Comparison of ENCODE assay signal across 9 mouse cellular contexts in genomic region chr9:44510355-44510871, GRCm38 (mm10). TPM values are rescaled to one million over a fixed set of nuclear protein-coding genes. Genes with fewer than 3 reads are reported as not detected.
DNase-seq lines count a peak whose midpoint lies in the region; ATAC-seq lines count a peak whose summit lies in the region.
"Had no signal": no experiment of that assay in that cellular context is flagged by ENCODE, and none has a peak within 500 bp of the region (broad histone marks: within the 10 kb centered on the region; RNA-seq: fewer than 3 reads in every experiment).

No protein-coding gene starts in this region.

- DNase-seq in lung, postnatal 10 days = no peak
- no peak for DNase-seq in embryonic facial prominence, embryonic 11.5 days (ENCODE audit: low spot score)
- peak; percentile 73 to 80 for DNase-seq in thymus, postnatal 36 days
- no peak for DNase-seq in gastrocnemius, adult 18-20 months (ENCODE audit: low spot score)
- no peak for DNase-seq in layer of hippocampus, adult 8-10 months (ENCODE audit: low spot score in 2 of 2)

- WGBS in lung, embryonic 15.5 days = 35% methylated on average over 9 of the region's 9 CpGs
- WGBS in embryonic facial prominence, embryonic 11.5 days = 30% methylated on average over 9 of the region's 9 CpGs
- WGBS in hindbrain, embryonic 15.5 days = 39% methylated on average over 9 of the region's 9 CpGs

- H3K36me3 ChIP-seq in lung, embryonic 15.5 days = peaks cover 41% of the 10 kb centered on the region
- H3K36me3 ChIP-seq in embryonic facial prominence, embryonic 11.5 days (replicated peaks; ENCODE audit: control insufficient read depth, insufficient read depth, low read depth, low read length) = peaks cover 10% of the 10 kb centered on the region
- H3K36me3 ChIP-seq in hindbrain, embryonic 15.5 days = peaks cover 25% of the 10 kb centered on the region

- no peak overlapping the region for H3K4me3 ChIP-seq in lung, embryonic 15.5 days
- H3K4me3 ChIP-seq in embryonic facial prominence, embryonic 11.5 days (ENCODE audit: low read depth, low read length) = no peak overlapping the region
- H3K4me3 ChIP-seq in hindbrain, embryonic 15.5 days = no peak overlapping the region

- H3K9me3 ChIP-seq in lung, embryonic 15.5 days = no peaks in the 10 kb centered on the region
- H3K9me3 ChIP-seq in embryonic facial prominence, embryonic 11.5 days (replicated peaks; ENCODE audit: control insufficient read depth, low read length) = no peaks in the 10 kb centered on the region
- H3K9me3 ChIP-seq in hindbrain, embryonic 15.5 days = no peaks in the 10 kb centered on the region

- H3K27me3 ChIP-seq in lung, embryonic 15.5 days = no peaks in the 10 kb centered on the region
- H3K27me3 ChIP-seq in embryonic facial prominence, embryonic 11.5 days (ENCODE audit: control insufficient read depth, insufficient read depth, low read length) = no peaks in the 10 kb centered on the region
- no peaks in the 10 kb centered on the region for H3K27me3 ChIP-seq in hindbrain, embryonic 15.5 days

- peak overlapping the region; percentile 58; the same call in 1 of the 2 replicates for H3K4me2 ChIP-seq in lung, embryonic 15.5 days
- H3K4me2 ChIP-seq in embryonic facial prominence, embryonic 11.5 days (ENCODE audit: low read depth, low read length) = no peak overlapping the region
- peak overlapping the region; percentile 48 for H3K4me2 ChIP-seq in hindbrain, embryonic 15.5 days

- peak overlapping the region; percentile 67 for H3K27ac ChIP-seq in lung, embryonic 15.5 days
- no peak overlapping the region for H3K27ac ChIP-seq in embryonic facial prominence, embryonic 11.5 days (replicated peaks; ENCODE audit: low read depth, low read length)
- H3K27ac ChIP-seq in hindbrain, embryonic 15.5 days (replicated peaks) = peak overlapping the region; percentile 77

- peaks cover 50% of the 10 kb centered on the region for H3K4me1 ChIP-seq in lung, embryonic 15.5 days
- peaks cover 5% of the 10 kb centered on the region for H3K4me1 ChIP-seq in embryonic facial prominence, embryonic 11.5 days (ENCODE audit: control insufficient read depth, insufficient read depth, low read length)
- H3K4me1 ChIP-seq in hindbrain, embryonic 15.5 days (replicated peaks) = peaks cover 36% of the 10 kb centered on the region

- no peak overlapping the region for H3K9ac ChIP-seq in lung, embryonic 15.5 days
- H3K9ac ChIP-seq in embryonic facial prominence, embryonic 11.5 days (replicated peaks; ENCODE audit: low read length) = no peak overlapping the region
- H3K9ac ChIP-seq in hindbrain, embryonic 15.5 days = no peak overlapping the region

- ATAC-seq in lung, embryonic 15.5 days (ENCODE audit: borderline replicate concordance, extremely low read depth, low FRiP score, low TSS enrichment) = no peak
- 0 out of 2 replicates have a peak, but pooled peaks have one; percentile 8 for ATAC-seq in embryonic facial prominence, embryonic 11.5 days (replicated peaks; ENCODE audit: insufficient number of reproducible peaks, low FRiP score, low TSS enrichment, low read depth)
- ATAC-seq in hindbrain, embryonic 15.5 days (ENCODE audit: low FRiP score, low read depth) = peak; percentile 14; the same call in 1 of the 2 replicates
- 0 out of 2 replicates have a peak, but pooled peaks have one; percentile 10 for ATAC-seq in megakaryocyte-erythroid progenitor cell, adult 5-6 weeks (replicated peaks; ENCODE audit: low FRiP score, low TSS enrichment, poor library complexity, severe bottlenecking)

RNA-seq across cellular contexts. Expression of gene Bcl9l, which starts 27.8 kb away (rescaled TPM):
- 17.1 and 17.3 TPM in 2 replicates for polyA plus RNA-seq in lung, embryonic 15.5 days (2015; fragmentation: Nextera tagmentation; extraction: Ambion mirVana)
- polyA plus RNA-seq in embryonic facial prominence, embryonic 11.5 days (2014; fragmentation: Nextera tagmentation; extraction: Ambion mirVana) = 10.3 and 11.8 TPM in 2 replicates
- polyA plus RNA-seq in hindbrain, embryonic 15.5 days (2015; fragmentation: Nextera tagmentation; extraction: Ambion mirVana) = 10.7 and 11.9 TPM in 2 replicates
- total RNA-seq in megakaryocyte-erythroid progenitor cell, adult 5-6 weeks (2014; fragmentation: Nextera tagmentation) = 4.8 and 5.5 TPM in 2 replicates
- 0.52 and 3.7 TPM in 2 replicates for total RNA-seq in megakaryocyte-erythroid progenitor cell, adult 5-6 weeks (2017)
- 10 to 100 TPM; 36.0 to 36.6 TPM for total RNA-seq in gastrocnemius, adult 18-20 months (2021)
- total RNA-seq in layer of hippocampus, adult 8-10 months (2022) = 10 to 100 TPM; 61.8 to 68.3 (median 64.9) TPM

RNA-seq across cellular contexts. Expression of gene Cxcr5, which starts 51.3 kb away (rescaled TPM):
- not detected in 2 replicates for polyA plus RNA-seq in lung, embryonic 15.5 days (2015; fragmentation: Nextera tagmentation; extraction: Ambion mirVana)
- 0.13 and 0.31 TPM in 2 replicates for polyA plus RNA-seq in embryonic facial prominence, embryonic 11.5 days (2014; fragmentation: Nextera tagmentation; extraction: Ambion mirVana)
- polyA plus RNA-seq in hindbrain, embryonic 15.5 days (2015; fragmentation: Nextera tagmentation; extraction: Ambion mirVana) = 0.09 TPM in 1 of 2 replicates, not detected in the other
- 0.54 and 6.2 TPM in 2 replicates for total RNA-seq in megakaryocyte-erythroid progenitor cell, adult 5-6 weeks (2014; fragmentation: Nextera tagmentation)
- total RNA-seq in megakaryocyte-erythroid progenitor cell, adult 5-6 weeks (2017) = 0.08 and 1.8 TPM in 2 replicates
- total RNA-seq in gastrocnemius, adult 18-20 months (2021) = not detected
- total RNA-seq in layer of hippocampus, adult 8-10 months (2022) = not detected

RNA-seq across cellular contexts. Expression of gene Upk2, which starts 55.6 kb away (rescaled TPM):
- 1.3 and 1.5 TPM in 2 replicates for polyA plus RNA-seq in lung, embryonic 15.5 days (2015; fragmentation: Nextera tagmentation; extraction: Ambion mirVana)
- polyA plus RNA-seq in embryonic facial prominence, embryonic 11.5 days (2014; fragmentation: Nextera tagmentation; extraction: Ambion mirVana) = 0.59 and 1.3 TPM in 2 replicates
- polyA plus RNA-seq in hindbrain, embryonic 15.5 days (2015; fragmentation: Nextera tagmentation; extraction: Ambion mirVana) = not detected in 2 replicates
- total RNA-seq in megakaryocyte-erythroid progenitor cell, adult 5-6 weeks (2014; fragmentation: Nextera tagmentation) = not detected in 2 replicates
- total RNA-seq in megakaryocyte-erythroid progenitor cell, adult 5-6 weeks (2017) = not detected in 2 replicates
- total RNA-seq in gastrocnemius, adult 18-20 months (2021) = under 1 TPM; 0.43 to 0.83 TPM
- not detected for total RNA-seq in layer of hippocampus, adult 8-10 months (2022)
- total RNA-seq: neutrophil, adult 5-6 weeks had no signal

Comparison
In these comparisons a context has a peak if more than half of its experiments do, and no peak if none do; other contexts are left out.
1. DNase-seq: peak in thymus, postnatal 36 days (2 of 2); none in lung, postnatal 10 days (single experiment), embryonic facial prominence, embryonic 11.5 days (single experiment), gastrocnemius, adult 18-20 months (single experiment) and layer of hippocampus, adult 8-10 months (0 of 2).
2. RNA of gene Bcl9l, which starts 27.8 kb away (total RNA-seq): 61.8 to 68.3 TPM in layer of hippocampus, adult 8-10 months and 36.0 to 36.6 TPM in gastrocnemius, adult 18-20 months; 0.52 to 5.5 TPM in megakaryocyte-erythroid progenitor cell, adult 5-6 weeks; every median in the first group is over 4 times any median in the second.